Mouse (Mus musculus) midbrain, embryonic 13.5 days (tissue): ENCODE measurements around the gene Taf9. TPM values are rescaled to one million over a fixed set of nuclear protein-coding genes. Genes with fewer than 3 reads are reported as not detected.

Experiments used
- ATAC-seq: fragments of 200-750 bp; cut with Nextera tagmentation; 2 replicates; pipeline ENCODE4 v1.8.0; 2017; ENCODE audit warnings: mild to moderate bottlenecking, moderate TSS enrichment, moderate library complexity
- H3K27ac ChIP-seq: fragments of 300-500 bp; sonication (generic); 2 replicates; pipeline ENCODE4 v1.5.1; 2015; ENCODE audit warnings: inconsistent platforms, mild to moderate bottlenecking, moderate library complexity
- H3K27me3 ChIP-seq: fragments of 300-500 bp; sonication (generic); 2 replicates; pipeline ENCODE4 v1.6.1; 2015; ENCODE audit warnings: mild to moderate bottlenecking, inconsistent platforms
- H3K36me3 ChIP-seq: fragments of 300-500 bp; sonication (generic); 2 replicates; pipeline ENCODE4 v1.6.1; 2015; ENCODE audit warnings: mild to moderate bottlenecking, inconsistent platforms
- H3K4me1 ChIP-seq: fragments of 300-500 bp; sonication (generic); replicated peaks from 2 replicates; pipeline ENCODE4 v1.6.1; 2015; ENCODE audit warnings: inconsistent platforms
- H3K4me2 ChIP-seq: fragments of 300-500 bp; sonication (generic); replicated peaks from 2 replicates; pipeline ENCODE4 v1.6.1; 2015; ENCODE audit warnings: moderate library complexity, mild to moderate bottlenecking, inconsistent platforms
- H3K4me3 ChIP-seq: fragments of 300-500 bp; sonication (generic); replicated peaks from 2 replicates; pipeline ENCODE4 v1.5.1; 2015; ENCODE audit warnings: mild to moderate bottlenecking, inconsistent platforms
- H3K9ac ChIP-seq: fragments of 300-500 bp; sonication (generic); replicated peaks from 2 replicates; pipeline ENCODE4 v1.6.1; 2015; ENCODE audit warnings: mild to moderate bottlenecking, inconsistent platforms
- H3K9me3 ChIP-seq: fragments of 300-500 bp; sonication (generic); 2 replicates; pipeline ENCODE4 v1.6.1; 2016; ENCODE audit warnings: mild to moderate bottlenecking, inconsistent platforms
- WGBS: fragments of 180-500 bp; shearing (Covaris S2); methylation state at CpG from one replicate; pipeline ENCODE4 v1.1.7; 2015; 5-methylcytosine and 5-hydroxymethylcytosine counted together
- polyA plus RNA-seq: library from polyadenylated mRNA; unstranded; fragments of >200 nt; fragmentation: Nextera tagmentation; extraction: Ambion mirVana; gene quantifications from 2 replicates; pipeline ENCODE4 v1.2.1, GENCODE M21; 2015

The Taf9 gene
- polyA plus RNA-seq, 1 experiment from 2014 or later: 24.0 TPM

DNA sequence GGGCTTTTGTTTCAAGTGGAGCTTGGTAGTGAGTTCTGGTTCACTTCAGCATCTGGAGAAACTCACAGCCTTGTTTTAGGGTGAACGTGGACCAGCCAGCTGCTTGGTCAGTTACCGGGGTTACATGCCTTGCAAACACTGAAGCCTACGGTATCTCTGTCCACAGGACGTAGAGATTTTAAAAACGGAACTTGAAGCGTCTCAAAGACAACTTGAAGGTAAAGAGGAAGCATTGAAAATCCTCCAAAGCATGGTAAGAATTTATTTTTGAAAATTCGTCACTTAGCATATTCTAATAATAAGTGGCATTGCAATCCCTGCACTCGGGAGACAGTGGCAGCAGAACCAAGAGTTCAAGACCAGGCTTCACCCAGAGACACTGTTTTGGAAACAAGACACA lies 30.2 kb downstream of the Taf9 start:
- Histone ChIP-seq H3K4me2 (no peak overlapping the region), H3K4me3 (no peak overlapping the region), H3K36me3 (no peaks in the 10 kb centered on the region), H3K4me1 (no peaks in the 10 kb centered on the region), H3K27ac (no peak overlapping the region), H3K9ac (no peak overlapping the region), H3K9me3 (no peaks in the 10 kb centered on the region), H3K27me3 (no peaks in the 10 kb centered on the region)
- 86% methylated on average over 8 of the region's 8 CpGs for WGBS
- no peak for ATAC-seq

DNA sequence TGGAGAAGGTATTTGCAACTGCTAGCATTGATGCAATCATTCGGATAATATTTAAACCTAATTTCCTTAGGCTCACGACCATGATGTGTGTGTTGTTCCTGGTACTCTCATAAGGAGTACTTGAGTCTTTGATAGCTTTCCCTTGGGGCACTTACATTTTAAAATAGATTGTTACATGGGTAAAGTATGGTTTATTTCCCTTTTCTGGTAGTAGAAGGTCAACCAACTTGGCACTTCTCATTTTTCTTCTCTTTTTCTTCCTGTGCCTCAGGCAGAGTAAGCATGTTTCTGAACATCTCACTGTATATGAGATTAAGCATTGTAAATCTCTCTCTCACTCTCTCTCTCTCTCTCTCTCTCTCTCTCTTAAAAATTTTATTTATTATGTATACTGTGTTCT lies 31.5 kb downstream of the Taf9 start:
- H3K27me3 ChIP-seq: no peaks in the 10 kb centered on the region
- H3K4me3 ChIP-seq: no peak overlapping the region
- H3K4me1 ChIP-seq: no peaks in the 10 kb centered on the region
- no peak overlapping the region for H3K4me2 ChIP-seq
- no peaks in the 10 kb centered on the region for H3K36me3 ChIP-seq
- ATAC-seq: no peak
- no peak overlapping the region for H3K27ac ChIP-seq
- no peak overlapping the region for H3K9ac ChIP-seq
- WGBS: 88% methylated on average over 2 of the region's 2 CpGs
- H3K9me3 ChIP-seq: no peaks in the 10 kb centered on the region

- no peaks in the 10 kb centered on the region for H3K27me3 ChIP-seq
- no peak overlapping the region for H3K4me3 ChIP-seq
- H3K9ac ChIP-seq: no peak overlapping the region
- H3K36me3 ChIP-seq: no peaks in the 10 kb centered on the region
- H3K4me1 ChIP-seq: no peaks in the 10 kb centered on the region
- ATAC-seq: no peak
- H3K27ac ChIP-seq: no peak overlapping the region
- H3K9me3 ChIP-seq: no peaks in the 10 kb centered on the region
- 74% methylated on average over 2 of the region's 2 CpGs for WGBS
- H3K4me2 ChIP-seq: no peak overlapping the region
Observed at GRCm38 (mm10) chr13:100684355-100684754, 33.0 kb downstream of the Taf9 start.

DNA sequence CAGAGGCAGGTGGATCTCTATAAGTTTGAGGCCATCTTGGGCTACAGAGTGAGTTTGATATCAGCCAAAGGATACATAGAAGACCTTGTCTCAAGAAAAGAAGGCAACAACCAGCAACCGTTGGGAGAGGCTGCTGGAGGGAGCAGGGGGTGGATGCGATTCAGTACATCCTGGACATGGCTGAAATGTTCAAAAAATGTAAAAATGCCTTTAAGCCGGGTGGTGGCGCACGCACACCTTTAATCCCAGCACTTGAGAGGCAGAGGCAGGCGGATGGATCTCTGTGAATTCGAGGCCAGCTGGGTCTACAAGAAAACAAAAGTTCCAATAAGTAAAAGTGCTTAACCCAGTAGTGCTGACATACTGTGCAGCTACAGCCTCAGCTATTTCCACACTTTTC lies 36.1 kb downstream of the Taf9 start:
- 67% methylated on average over 7 of the region's 7 CpGs for WGBS
- H3K9ac ChIP-seq: no peak overlapping the region
- no peaks in the 10 kb centered on the region for H3K27me3 ChIP-seq
- ATAC-seq: no peak
- H3K9me3 ChIP-seq: no peaks in the 10 kb centered on the region
- H3K4me3 ChIP-seq: no peak overlapping the region
- H3K4me1 ChIP-seq: no peaks in the 10 kb centered on the region
- no peaks in the 10 kb centered on the region for H3K36me3 ChIP-seq
- H3K4me2 ChIP-seq: no peak overlapping the region
- H3K27ac ChIP-seq: no peak overlapping the region

- Histone ChIP-seq H3K9ac (no peak overlapping the region), H3K4me2 (no peak overlapping the region), H3K27me3 (no peaks in the 10 kb centered on the region), H3K27ac (no peak overlapping the region), H3K4me3 (no peak overlapping the region), H3K4me1 (no peaks in the 10 kb centered on the region), H3K36me3 (peaks cover 52% of the 10 kb centered on the region), H3K9me3 (no peaks in the 10 kb centered on the region)
- no peak for ATAC-seq
- 98% methylated on average over 3 of the region's 3 CpGs for WGBS
Observed at GRCm38 (mm10) chr13:100697541-100697940, 46.2 kb downstream of the Taf9 start.

DNA sequence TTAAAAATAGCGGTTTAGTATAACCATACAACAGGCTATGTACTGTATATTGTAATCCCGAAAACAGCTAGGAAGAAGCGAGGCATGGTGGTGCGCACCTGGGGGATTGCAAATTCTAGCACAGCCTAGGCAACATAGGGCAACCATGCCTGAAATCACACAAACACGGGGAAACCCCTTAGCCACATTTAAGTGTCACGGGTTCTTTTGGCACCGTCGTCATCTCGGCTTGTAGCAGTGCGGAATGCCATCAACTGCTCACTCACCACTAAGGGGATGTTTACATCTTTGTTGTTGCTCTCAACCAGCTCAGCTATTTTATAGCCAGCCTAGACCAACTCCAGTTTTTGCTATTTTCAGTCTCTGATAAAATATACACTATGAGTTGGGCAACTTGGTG lies 47.5 kb downstream of the Taf9 start:
- H3K4me3 ChIP-seq: no peak overlapping the region
- H3K27me3 ChIP-seq: no peaks in the 10 kb centered on the region
- no peak overlapping the region for H3K4me2 ChIP-seq
- H3K9me3 ChIP-seq: no peaks in the 10 kb centered on the region
- H3K9ac ChIP-seq: no peak overlapping the region
- no peak overlapping the region for H3K27ac ChIP-seq
- no peak for ATAC-seq
- peaks cover 64% of the 10 kb centered on the region for H3K36me3 ChIP-seq
- WGBS: 97% methylated on average over 10 of the region's 10 CpGs
- no peaks in the 10 kb centered on the region for H3K4me1 ChIP-seq

- WGBS: 97% methylated on average over 2 of the region's 2 CpGs
- Histone ChIP-seq H3K27ac (no peak overlapping the region), H3K4me1 (no peaks in the 10 kb centered on the region), H3K4me2 (no peak overlapping the region), H3K27me3 (no peaks in the 10 kb centered on the region), H3K9ac (no peak overlapping the region), H3K9me3 (no peaks in the 10 kb centered on the region), H3K4me3 (no peak overlapping the region), H3K36me3 (peaks cover 81% of the 10 kb centered on the region)
- ATAC-seq: no peak
Observed at GRCm38 (mm10) chr13:100703468-100703867, 52.1 kb downstream of the Taf9 start.

Other genes starting within 250 kb of the Taf9 start
- not detected in 2 replicates for gene Naip1, start 198.7 kb upstream of the Taf9 start, polyA plus RNA-seq
- 75.9 and 79.6 TPM in 2 replicates for gene Gtf2h2, start 159.0 kb upstream of the Taf9 start, polyA plus RNA-seq
- gene Ocln, start 98.9 kb upstream of the Taf9 start, polyA plus RNA-seq: 3.6 and 4.3 TPM in 2 replicates
- 1.5 and 2.3 TPM in 2 replicates for gene Marveld2, start 34.6 kb upstream of the Taf9 start, polyA plus RNA-seq
- gene Ak6, start 600 bp upstream of the Taf9 start, polyA plus RNA-seq: 339 and 353 TPM in 2 replicates
- 20.9 and 21.2 TPM in 2 replicates for gene Rad17, start 528 bp upstream of the Taf9 start, polyA plus RNA-seq
- 1.5 and 2.1 TPM in 2 replicates for gene Ccdc125, start 18.1 kb downstream of the Taf9 start, polyA plus RNA-seq
- gene Cdk7, start 79.4 kb downstream of the Taf9 start, polyA plus RNA-seq: 54.1 and 58.0 TPM in 2 replicates
- 122 and 137 TPM in 2 replicates for gene Mrps36, start 93.1 kb downstream of the Taf9 start, polyA plus RNA-seq
- gene Cenph, start 124.3 kb downstream of the Taf9 start, polyA plus RNA-seq: 14.5 and 16.2 TPM in 2 replicates
- 119 and 130 TPM in 2 replicates for gene Ccnb1, start 135.0 kb downstream of the Taf9 start, polyA plus RNA-seq
- gene Slc30a5, start 181.8 kb downstream of the Taf9 start, polyA plus RNA-seq: 30.3 and 32.5 TPM in 2 replicates